24 mouse cellular contexts compared by ENCODE assay signal in genomic region chr3:84865684-84866083, GRCm38 (mm10).
"Had no signal": no experiment of that assay in that cellular context is flagged by ENCODE, and none has a peak within 500 bp of the region (broad histone marks: within the 10 kb centered on the region; RNA-seq: fewer than 3 reads in every experiment).

No protein-coding gene starts in this region.

- H3K36me3 ChIP-seq: limb, embryonic 13.5 days; liver, embryonic 12.5 days; midbrain, embryonic 10.5 days; midbrain, embryonic 13.5 days; neural tube, embryonic 13.5 days; stomach, embryonic 15.5 days had no signal

- H3K9ac ChIP-seq: limb, embryonic 13.5 days; liver, embryonic 12.5 days; liver, embryonic 15.5 days; midbrain, embryonic 13.5 days; neural tube, embryonic 13.5 days; stomach, embryonic 15.5 days had no signal

- H3K9me3 ChIP-seq: limb, embryonic 10.5 days; limb, embryonic 13.5 days; liver, embryonic 12.5 days; liver, embryonic 15.5 days; megakaryocyte, embryonic 14.5 days; midbrain, embryonic 10.5 days; midbrain, embryonic 13.5 days; neural tube, embryonic 13.5 days; stomach, embryonic 15.5 days had no signal

- ATAC-seq: hindbrain, postnatal 0 days; inflammation-experienced regulatory T-cells, adult 6 months; intestine, embryonic 16.5 days; liver, embryonic 12.5 days; midbrain, embryonic 13.5 days; midbrain, embryonic 16.5 days had no signal

- H3K4me2 ChIP-seq: limb, embryonic 13.5 days; liver, embryonic 12.5 days; liver, embryonic 15.5 days; midbrain, embryonic 13.5 days; neural tube, embryonic 13.5 days; stomach, embryonic 15.5 days had no signal

- H3K27ac ChIP-seq: hindbrain, postnatal 0 days; layer of hippocampus, adult 2 months; limb, embryonic 10.5 days; limb, embryonic 13.5 days; liver, embryonic 15.5 days; midbrain, embryonic 10.5 days; midbrain, embryonic 13.5 days; neural tube, embryonic 13.5 days; stomach, embryonic 15.5 days had no signal

- H3K4me1 ChIP-seq: limb, embryonic 10.5 days; limb, embryonic 13.5 days had no signal

- H3K27me3 ChIP-seq: limb, embryonic 13.5 days; liver, embryonic 12.5 days; liver, embryonic 15.5 days; megakaryocyte, embryonic 14.5 days; midbrain, embryonic 13.5 days; neural tube, embryonic 13.5 days; stomach, embryonic 15.5 days had no signal

- H3K4me3 ChIP-seq: layer of hippocampus, adult 2 months; limb, embryonic 10.5 days; limb, embryonic 13.5 days; liver, embryonic 12.5 days; liver, embryonic 15.5 days; megakaryocyte, embryonic 14.5 days; midbrain, embryonic 10.5 days; midbrain, embryonic 13.5 days; myocyte; neural tube, embryonic 13.5 days; stomach, embryonic 15.5 days had no signal

- DNase-seq: kidney, postnatal 10 days; layer of hippocampus, adult 9-11 months; liver; lung, adult 18-20 months; lung, postnatal 14 days; retina, postnatal 1 day; right cerebral cortex, postnatal 25 days; spleen, adult 18-20 months; thymus, postnatal 25 days had no signal
